Mouse (Mus musculus) midbrain, embryonic 15.5 days (tissue): ENCODE measurements around the gene Snapc4. TPM values are rescaled to one million over a fixed set of nuclear protein-coding genes. Genes with fewer than 3 reads are reported as not detected.
"Not testable (repeated sequence)": the region's sequence is repeated elsewhere in the genome, so short reads cannot be mapped to it uniquely, and the experiment has no call there.

Experiments
- ATAC-seq: fragments of 200-750 bp; cut with Nextera tagmentation; replicated peaks from 2 replicates; pipeline ENCODE4 v1.8.0; 2017; ENCODE audit warnings: moderate TSS enrichment
- H3K27ac ChIP-seq: fragments of 300-500 bp; sonication (generic); 2 replicates; pipeline ENCODE4 v1.5.1; 2015; ENCODE audit warnings: mild to moderate bottlenecking, inconsistent platforms
- H3K27me3 ChIP-seq: fragments of 300-500 bp; sonication (generic); replicated peaks from 2 replicates; pipeline ENCODE4 v1.6.1; 2015; ENCODE audit warnings: inconsistent platforms
- H3K36me3 ChIP-seq: fragments of 300-500 bp; sonication (generic); replicated peaks from 2 replicates; pipeline ENCODE4 v1.6.1; 2015; ENCODE audit warnings: inconsistent platforms
- H3K4me1 ChIP-seq: fragments of 300-500 bp; sonication (generic); 2 replicates; pipeline ENCODE4 v1.6.1; 2015; ENCODE audit warnings: inconsistent platforms
- H3K4me2 ChIP-seq: fragments of 300-500 bp; sonication (generic); 2 replicates; pipeline ENCODE4 v1.6.1; 2015; ENCODE audit warnings: inconsistent platforms, mild to moderate bottlenecking, moderate library complexity
- H3K4me3 ChIP-seq: fragments of 300-500 bp; sonication (generic); 2 replicates; pipeline ENCODE4 v1.5.1; 2015; ENCODE audit warnings: mild to moderate bottlenecking, inconsistent platforms
- H3K9ac ChIP-seq: fragments of 300-500 bp; sonication (generic); 2 replicates; pipeline ENCODE4 v1.6.1; 2015; ENCODE audit warnings: mild to moderate bottlenecking, inconsistent platforms
- H3K9me3 ChIP-seq: fragments of 300-500 bp; sonication (generic); 2 replicates; pipeline ENCODE4 v1.6.1; 2016; ENCODE audit warnings: inconsistent platforms
- WGBS: fragments of 180-500 bp; shearing (Covaris S2); methylation state at CpG from one replicate; pipeline ENCODE4 v1.1.7; 2015; ENCODE audit warnings: mixed read lengths; 5-methylcytosine and 5-hydroxymethylcytosine counted together
- polyA plus RNA-seq: library from polyadenylated mRNA; unstranded; fragments of >200 nt; fragmentation: Nextera tagmentation; extraction: Ambion mirVana; gene quantifications from 2 replicates; pipeline ENCODE4 v1.2.1, GENCODE M21; 2015

Snapc4 gene
- polyA plus RNA-seq, 1 experiment from 2014 or later = 40.0 TPM

GRCm38 (mm10) chr2:26402265-26402664, 21.8 kb upstream of the Snapc4 start:
- 94% methylated on average over 1 of the region's 1 CpGs for WGBS
- Histone ChIP-seq H3K36me3 (peaks cover 42% of the 10 kb centered on the region), H3K27me3 (no peaks in the 10 kb centered on the region)

DNA sequence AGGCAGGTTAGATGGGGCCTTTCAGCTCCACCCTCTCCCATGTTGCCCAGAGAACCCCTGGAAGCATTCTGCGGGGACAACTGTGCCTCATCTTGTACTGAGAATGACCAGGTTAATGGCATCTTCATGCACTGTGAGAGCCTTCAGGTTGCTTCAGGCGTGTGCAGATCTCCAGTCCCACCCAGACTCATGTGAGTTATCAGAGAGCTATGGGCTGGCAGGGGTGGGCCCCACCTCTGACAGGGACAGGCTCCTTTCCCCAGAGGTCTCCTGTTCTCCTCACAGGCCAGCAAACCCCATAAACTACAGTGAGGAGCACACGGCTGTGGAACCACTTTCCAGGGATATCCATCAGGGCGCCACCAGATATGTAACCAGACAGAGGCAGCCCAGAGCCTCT, 20.6 kb upstream of the Snapc4 start:
- Histone ChIP-seq H3K9ac (no peak overlapping the region), H3K9me3 (no peaks in the 10 kb centered on the region), H3K27ac (no peak overlapping the region), H3K4me1 (peaks cover 16% of the 10 kb centered on the region), H3K36me3 (peaks cover 54% of the 10 kb centered on the region), H3K27me3 (no peaks in the 10 kb centered on the region), H3K4me3 (no peak overlapping the region), H3K4me2 (no peak overlapping the region)
- WGBS = 89% methylated on average over 4 of the region's 4 CpGs
- no peak for ATAC-seq

More at GRCm38 (mm10) chr2:26402265-26402664, 21.8 kb upstream of the Snapc4 start:
- no peak for ATAC-seq
- Histone ChIP-seq H3K4me1 (peaks cover 28% of the 10 kb centered on the region), H3K27ac (no peak overlapping the region), H3K9ac (no peak overlapping the region), H3K4me3 (no peak overlapping the region), H3K9me3 (no peaks in the 10 kb centered on the region), H3K4me2 (no peak overlapping the region)

DNA sequence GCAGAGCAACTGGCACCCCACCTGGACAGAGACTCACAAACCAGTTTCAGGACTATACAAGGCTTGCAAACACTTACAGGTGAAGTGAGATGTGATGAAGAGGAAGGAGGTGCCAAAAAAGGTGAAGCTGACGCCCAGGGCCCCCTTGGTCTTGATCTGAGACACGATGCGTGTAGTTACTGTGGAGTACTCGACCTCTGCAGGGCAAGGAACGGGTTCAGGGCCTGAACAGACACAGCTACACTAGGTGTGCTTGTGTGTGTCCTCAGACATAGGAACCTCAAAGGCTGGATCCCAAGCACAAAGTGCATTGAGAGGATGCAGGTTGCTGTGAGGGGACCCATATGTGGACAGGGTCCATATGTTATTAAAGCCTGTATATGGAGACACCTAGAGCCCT, 19.8 kb upstream of the Snapc4 start:
- Histone ChIP-seq H3K9me3 (no peaks in the 10 kb centered on the region), H3K27ac (no peak overlapping the region), H3K9ac (no peak overlapping the region), H3K36me3 (peaks cover 61% of the 10 kb centered on the region), H3K27me3 (no peaks in the 10 kb centered on the region), H3K4me2 (no peak overlapping the region), H3K4me3 (no peak overlapping the region), H3K4me1 (peaks cover 8% of the 10 kb centered on the region)
- 91% methylated on average over 5 of the region's 5 CpGs for WGBS
- no peak for ATAC-seq

DNA sequence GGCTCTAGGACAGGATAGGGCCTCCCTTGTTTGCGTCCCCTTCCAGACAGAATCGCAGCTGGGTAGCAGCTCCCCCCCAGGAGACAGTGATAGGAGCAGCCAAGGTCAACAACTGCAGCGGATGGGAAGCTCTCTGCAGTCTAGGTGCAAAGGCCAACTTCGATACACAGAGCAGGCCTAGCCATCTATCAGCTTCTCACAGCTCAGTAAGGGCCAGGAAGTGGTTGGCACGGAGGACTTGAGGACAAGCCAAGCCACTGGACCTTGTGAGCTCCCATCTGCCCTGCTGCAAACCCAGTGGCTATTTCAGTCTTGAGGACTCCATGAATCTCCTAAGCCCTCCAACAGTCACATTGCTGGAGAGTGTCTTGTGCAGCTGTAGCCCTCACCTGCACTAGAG, 19.2 kb upstream of the Snapc4 start:
- H3K36me3 ChIP-seq = peaks cover 67% of the 10 kb centered on the region
- H3K4me3 ChIP-seq = no peak overlapping the region
- H3K4me2 ChIP-seq = no peak overlapping the region
- H3K9me3 ChIP-seq = no peaks in the 10 kb centered on the region
- H3K4me1 ChIP-seq = peaks cover 2% of the 10 kb centered on the region
- no peak overlapping the region for H3K27ac ChIP-seq
- no peak overlapping the region for H3K9ac ChIP-seq
- WGBS = 91% methylated on average over 5 of the region's 5 CpGs
- H3K27me3 ChIP-seq = no peaks in the 10 kb centered on the region
- no peak for ATAC-seq

DNA sequence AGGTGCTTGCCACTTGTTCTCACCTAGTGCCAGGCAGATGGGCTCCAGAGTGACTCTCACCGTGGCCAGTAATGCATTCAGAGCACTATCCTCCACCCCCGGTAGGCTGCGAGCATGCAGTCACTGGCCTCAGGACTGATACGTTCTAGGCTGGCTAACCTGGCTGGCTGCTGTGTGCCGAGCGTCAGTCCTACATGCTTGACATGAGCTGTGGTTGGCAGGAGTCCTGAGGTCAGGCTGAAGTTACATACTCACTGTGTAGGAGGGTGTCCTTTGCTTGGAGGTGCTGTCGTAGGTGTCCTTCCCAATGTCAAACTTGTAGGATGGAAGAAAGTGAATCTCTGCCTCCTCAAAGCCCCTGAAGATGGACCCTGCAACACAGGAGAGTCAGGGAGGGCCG, 18.5 kb upstream of the Snapc4 start:
- WGBS = 89% methylated on average over 8 of the region's 8 CpGs
- Histone ChIP-seq H3K36me3 (peaks cover 73% of the 10 kb centered on the region), H3K4me3 (no peak overlapping the region), H3K9ac (no peak overlapping the region), H3K4me1 (no peaks in the 10 kb centered on the region), H3K9me3 (no peaks in the 10 kb centered on the region), H3K27ac (no peak overlapping the region), H3K27me3 (no peaks in the 10 kb centered on the region), H3K4me2 (no peak overlapping the region)
- ATAC-seq = no peak; the same call in 1 of the 2 replicates

- Histone ChIP-seq H3K27ac (no peak overlapping the region), H3K27me3 (no peaks in the 10 kb centered on the region), H3K36me3 (peaks cover 60% of the 10 kb centered on the region), H3K4me3 (no peak overlapping the region), H3K9ac (no peak overlapping the region), H3K4me1 (peaks cover 23% of the 10 kb centered on the region), H3K9me3 (no peaks in the 10 kb centered on the region), H3K4me2 (no peak overlapping the region)
- 91% methylated on average over 6 of the region's 6 CpGs for WGBS
- no peak for ATAC-seq
Measured at GRCm38 (mm10) chr2:26391617-26392016, 11.2 kb upstream of the Snapc4 start.

DNA sequence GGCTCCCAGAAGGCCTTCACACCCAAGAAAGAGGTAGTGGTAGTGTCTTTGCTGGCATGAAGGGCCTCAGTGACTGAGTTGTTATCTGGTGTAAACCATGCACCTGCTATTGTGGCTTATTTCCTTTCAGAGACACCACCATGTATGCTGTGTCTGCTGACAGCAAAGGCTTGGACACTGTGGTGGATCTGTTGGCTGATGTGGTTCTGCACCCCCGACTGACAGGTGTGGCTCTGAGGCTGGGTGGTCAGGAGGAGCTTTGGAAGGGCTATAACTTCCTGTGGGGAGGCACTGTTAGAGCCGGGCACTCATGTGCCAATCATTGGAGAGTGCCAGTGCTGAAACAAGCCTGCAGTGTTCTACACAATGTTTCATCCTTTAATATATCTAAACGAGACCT, 10.5 kb upstream of the Snapc4 start:
- H3K36me3 ChIP-seq = peaks cover 60% of the 10 kb centered on the region
- 89% methylated on average over 3 of the region's 3 CpGs for WGBS
- ATAC-seq = no peak
- H3K9me3 ChIP-seq = no peaks in the 10 kb centered on the region
- no peaks in the 10 kb centered on the region for H3K27me3 ChIP-seq
- H3K4me3 ChIP-seq = no peak overlapping the region
- H3K27ac ChIP-seq = no peak overlapping the region
- peak overlapping the region; percentile 5; the same call in 1 of the 2 replicates for H3K4me2 ChIP-seq
- peaks cover 23% of the 10 kb centered on the region for H3K4me1 ChIP-seq
- H3K9ac ChIP-seq = no peak overlapping the region

GRCm38 (mm10) chr2:26389154-26389690, 8.8 kb upstream of the Snapc4 start, which contains the start of the genes Entr1 and Pmpca:
Gene Entr1 (minus strand): TSS chr2:26389316.
Gene Pmpca (plus strand): TSS chr2:26389339.
- peak within 1 kb of the TSS; percentile 77 for H3K27ac ChIP-seq
- H3K9me3 ChIP-seq = no peaks in the 10 kb centered on the region
- peak within 1 kb of the TSS; percentile 90 for H3K9ac ChIP-seq
- no peaks in the 10 kb centered on the region for H3K27me3 ChIP-seq
- H3K4me2 ChIP-seq = peak within 1 kb of the TSS; percentile 96
- H3K4me3 ChIP-seq = peak within 1 kb of the TSS; percentile 86
- ATAC-seq = peak; percentile 93
- under 1% methylated on average over 60 of the region's 60 CpGs for WGBS
- H3K36me3 ChIP-seq = peaks cover 60% of the 10 kb centered on the region
- peaks cover 23% of the 10 kb centered on the region for H3K4me1 ChIP-seq

- Histone ChIP-seq H3K27me3 (no peaks in the 10 kb centered on the region), H3K4me1 (peaks cover 23% of the 10 kb centered on the region), H3K9me3 (no peaks in the 10 kb centered on the region), H3K4me2 (peak overlapping the region; percentile 96), H3K9ac (peak overlapping the region; percentile 90), H3K27ac (peak overlapping the region; percentile 77), H3K4me3 (peak overlapping the region; percentile 86), H3K36me3 (peaks cover 59% of the 10 kb centered on the region)
- under 1% methylated on average over 45 of the region's 45 CpGs for WGBS
- ATAC-seq = peak; percentile 59
Measured at GRCm38 (mm10) chr2:26388682-26389153, 8.3 kb upstream of the Snapc4 start.

- H3K27me3 ChIP-seq = no peaks in the 10 kb centered on the region
- H3K9ac ChIP-seq = no peak overlapping the region
- H3K4me3 ChIP-seq = peak overlapping the region; percentile 86
- ATAC-seq = no peak
- WGBS = 93% methylated on average over 3 of the region's 3 CpGs
- peaks cover 56% of the 10 kb centered on the region for H3K36me3 ChIP-seq
- peak overlapping the region; percentile 96 for H3K4me2 ChIP-seq
- no peak overlapping the region for H3K27ac ChIP-seq
- no peaks in the 10 kb centered on the region for H3K9me3 ChIP-seq
- H3K4me1 ChIP-seq = peaks cover 23% of the 10 kb centered on the region
Measured at GRCm38 (mm10) chr2:26387713-26388112, 7.3 kb upstream of the Snapc4 start.

DNA sequence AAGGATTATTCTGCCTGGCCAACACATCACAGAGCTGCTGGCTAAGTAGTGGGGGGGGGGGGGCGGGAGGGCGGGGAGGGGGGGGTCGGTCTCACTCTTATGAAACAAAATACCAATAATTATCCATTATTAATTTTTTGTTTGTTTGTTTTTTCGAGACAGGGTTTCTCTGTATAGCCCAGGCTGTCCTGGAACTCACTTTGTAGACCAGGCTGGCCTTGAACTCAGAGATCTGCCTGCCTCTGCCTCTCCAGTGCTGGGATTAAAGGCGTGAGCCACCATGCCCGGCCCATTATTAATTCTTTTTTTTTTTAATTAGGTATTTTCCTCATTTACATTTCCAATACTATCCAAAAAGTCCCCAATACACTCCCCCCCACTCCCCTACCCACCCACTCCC, 418 bp upstream of the Snapc4 start:
- ATAC-seq = peak; percentile 48
- H3K4me3 ChIP-seq = peak overlapping the region; percentile 87
- whole genome bisulfite sequencing = 32% methylated on average over 6 of the region's 6 CpGs
- H3K27me3 ChIP-seq, H3K9me3 ChIP-seq: not testable (repeated sequence)
- H3K4me1 ChIP-seq = peaks cover 23% of the 10 kb centered on the region
- H3K36me3 ChIP-seq = peaks cover 56% of the 10 kb centered on the region
- H3K27ac ChIP-seq = peak overlapping the region; percentile 64
- H3K9ac ChIP-seq = peak overlapping the region; percentile 84
- peak overlapping the region; percentile 99 for H3K4me2 ChIP-seq

DNA sequence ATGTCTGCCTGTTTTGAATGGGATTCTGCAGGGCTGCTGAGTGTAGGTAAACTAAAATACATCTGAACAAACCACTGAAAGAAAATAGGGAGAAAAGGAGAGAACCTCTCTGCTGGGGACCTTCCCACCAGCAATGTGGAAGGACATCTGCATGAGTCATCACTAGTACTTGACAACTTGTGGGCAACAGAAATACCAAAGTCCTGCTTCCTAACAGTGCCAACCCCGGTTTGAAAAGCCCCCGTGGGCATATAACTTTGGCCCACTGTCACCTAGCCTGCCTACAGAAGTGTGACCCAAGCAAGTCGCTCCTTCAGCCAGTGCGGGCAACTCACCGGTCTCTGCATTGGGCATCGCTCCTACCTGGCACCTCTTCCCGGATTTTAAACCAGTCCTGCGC, 8.1 kb downstream of the Snapc4 start:
- WGBS = 96% methylated on average over 8 of the region's 8 CpGs

DNA sequence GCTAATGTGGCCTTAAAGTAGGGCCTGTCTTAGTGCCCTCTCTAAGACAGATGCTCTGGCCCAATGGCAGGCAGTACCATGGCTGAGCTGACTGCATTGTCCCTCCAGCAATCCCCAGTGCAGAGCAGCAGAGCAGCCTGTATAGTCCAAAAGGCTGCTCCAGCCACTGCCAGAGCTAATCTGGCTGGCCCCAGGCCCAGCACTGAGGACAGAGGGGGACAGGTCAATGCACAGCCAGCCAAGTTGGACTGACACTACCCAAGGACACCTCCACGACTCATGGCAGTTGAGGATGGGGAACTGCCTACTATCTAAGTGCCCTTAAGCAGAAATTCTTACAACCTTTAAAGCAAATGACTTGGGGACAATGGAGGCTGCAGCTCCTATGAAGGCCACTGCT, 11.9 kb downstream of the Snapc4 start:
- peaks cover 79% of the 10 kb centered on the region for H3K36me3 ChIP-seq
- WGBS = 90% methylated on average over 1 of the region's 1 CpGs
- H3K4me1 ChIP-seq = no peaks in the 10 kb centered on the region
- H3K9me3 ChIP-seq = no peaks in the 10 kb centered on the region
- H3K4me3 ChIP-seq = no peak overlapping the region
- no peaks in the 10 kb centered on the region for H3K27me3 ChIP-seq
- no peak overlapping the region for H3K27ac ChIP-seq
- H3K4me2 ChIP-seq = no peak overlapping the region
- ATAC-seq = no peak
- no peak overlapping the region for H3K9ac ChIP-seq

More for the DNA sequence above, 8.1 kb downstream of the Snapc4 start:
- Histone ChIP-seq H3K27me3 (no peaks in the 10 kb centered on the region), H3K9ac (no peak overlapping the region), H3K27ac (no peak overlapping the region), H3K36me3 (peaks cover 87% of the 10 kb centered on the region), H3K9me3 (no peaks in the 10 kb centered on the region), H3K4me2 (no peak overlapping the region), H3K4me3 (no peak overlapping the region), H3K4me1 (no peaks in the 10 kb centered on the region)
- ATAC-seq = no peak
